Mouse (Mus musculus) thymus, adult 2 months (tissue): ENCODE results near the gene Stmnd1. TPM values are rescaled to one million over a fixed set of nuclear protein-coding genes. Genes with fewer than 3 reads are reported as not detected.

ENCODE experiments used
- DNase-seq: peaks from one replicate; pipeline ENCODE4 v3.0.0; 2021
- H3K27ac ChIP-seq: fragments of 200-500 bp; 2 replicates; pipeline ENCODE4 v1.5.1; 2012; ENCODE audit warnings: low read length, control low read depth; ENCODE audit not compliant: control insufficient read depth, insufficient read depth
- H3K27me3 ChIP-seq: fragments of 200-500 bp; 2 replicates; pipeline ENCODE4 v1.6.1; 2012; ENCODE audit warnings: mild to moderate bottlenecking, low read length, moderate library complexity, mixed read lengths; ENCODE audit not compliant: control insufficient read depth, insufficient read depth
- H3K36me3 ChIP-seq: fragments of 200-500 bp; 2 replicates; pipeline ENCODE4 v1.6.1; 2012; ENCODE audit warnings: mild to moderate bottlenecking, low read length, moderate library complexity; ENCODE audit not compliant: control insufficient read depth, insufficient read depth
- H3K4me1 ChIP-seq: fragments of 200-500 bp; replicated peaks from 2 replicates; pipeline ENCODE4 v1.6.1; 2012; ENCODE audit warnings: low read length; ENCODE audit not compliant: control insufficient read depth, insufficient read depth
- H3K4me3 ChIP-seq: fragments of 200-500 bp; 2 replicates; pipeline ENCODE4 v1.5.1; 2012; ENCODE audit warnings: mild to moderate bottlenecking, low read length, control low read depth, moderate library complexity; ENCODE audit not compliant: control insufficient read depth, insufficient read depth
- CTCF ChIP-seq: fragments of 200-500 bp; IDR thresholded peaks from 2 replicates; pipeline ENCODE4 v1.5.1; 2012; ENCODE audit warnings: mild to moderate bottlenecking, control low read depth, low read length, moderate library complexity, borderline replicate concordance; ENCODE audit not compliant: control insufficient read depth, poor library complexity, insufficient read depth; ENCODE audit errors: extremely low read depth
- POLR2A ChIP-seq: fragments of 200-500 bp; IDR thresholded peaks from 2 replicates; pipeline ENCODE4 v1.6.1; 2012; ENCODE audit warnings: mild to moderate bottlenecking, low read length, control low read depth, moderate library complexity; ENCODE audit not compliant: control insufficient read depth, poor library complexity, insufficient read depth; ENCODE audit errors: extremely low read depth
- WGBS: fragments of 180-500 bp; shearing (Covaris S2); methylation state at CpG from one replicate; pipeline ENCODE4 v1.1.7; 2018; 5-methylcytosine and 5-hydroxymethylcytosine counted together
- polyA plus RNA-seq: library from polyadenylated mRNA; depleted of rRNA; stranded (reverse); fragments of >200 nt; gene quantifications from 2 replicates; pipeline ENCODE4 v1.2.3, GENCODE M21; 2012

Stmnd1 gene
- polyA plus RNA-seq, 1 experiment: not detected

DNA sequence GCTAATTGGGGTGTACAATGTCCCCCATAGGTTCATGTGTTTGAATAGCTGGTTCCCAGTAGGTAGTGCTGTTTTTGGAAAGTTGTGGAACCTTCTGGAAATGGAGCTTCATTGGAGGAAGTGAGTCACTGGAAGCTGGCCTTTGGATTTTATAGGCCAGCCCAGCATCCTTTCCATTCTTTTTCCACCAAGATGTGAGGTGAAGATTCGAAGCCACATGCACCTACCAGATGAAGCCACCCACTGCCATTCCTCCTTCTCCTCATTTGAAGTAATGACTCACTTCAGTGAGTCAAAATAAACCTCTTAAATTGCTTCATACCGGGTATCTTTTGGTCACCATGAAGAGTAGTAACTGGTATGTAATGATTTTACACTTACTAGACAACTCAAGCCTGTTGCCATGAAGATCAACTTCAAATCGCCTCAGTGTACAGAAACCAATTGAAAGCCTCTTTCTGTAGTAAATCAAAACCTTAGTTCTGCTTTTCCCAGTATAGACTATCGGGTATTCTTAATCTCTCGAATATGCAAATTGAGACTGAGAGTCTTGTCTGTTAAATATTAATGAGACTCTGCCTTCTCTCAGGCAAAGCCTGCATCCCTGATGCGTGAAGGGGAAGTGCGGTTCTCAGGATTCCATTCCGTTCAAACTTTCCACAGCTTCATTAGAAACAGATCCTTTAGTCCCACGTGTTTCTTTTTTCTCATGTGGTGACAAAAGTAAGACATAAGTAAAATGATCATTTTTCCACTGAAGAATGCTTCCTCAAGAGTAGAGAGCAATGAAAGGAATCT lies 31.9 kb upstream of the Stmnd1 start:
- Histone ChIP-seq H3K36me3 (no peaks in the 10 kb centered on the region), H3K27ac (no peak overlapping the region), H3K27me3 (no peaks in the 10 kb centered on the region), H3K4me1 (peaks cover under 1% of the 10 kb centered on the region; the same call in 1 of the 2 replicates), H3K4me3 (no peak overlapping the region)
- 78% methylated on average over 9 of the region's 9 CpGs for WGBS
- DNase-seq: no peak
- TF ChIP-seq POLR2A (no peak), CTCF (no peak)

DNA sequence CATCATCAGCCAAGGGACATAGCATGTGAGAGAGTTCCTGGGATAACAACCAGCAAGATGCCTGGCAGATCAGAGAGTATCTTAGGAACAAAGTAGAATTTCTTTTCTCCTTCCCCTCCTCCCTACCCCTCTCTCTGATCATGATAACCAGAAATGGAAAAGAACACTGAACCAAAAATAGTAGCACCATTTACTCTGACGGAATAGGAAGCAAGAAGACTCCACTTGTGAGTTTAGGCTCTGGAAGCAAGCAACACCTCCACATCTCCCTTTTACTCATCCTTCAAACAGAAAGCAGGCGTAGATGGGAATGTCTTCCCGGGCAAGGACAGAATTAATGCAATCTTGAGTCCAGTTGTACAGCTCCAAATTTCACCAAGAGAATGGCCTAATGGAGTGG lies 19.8 kb upstream of the Stmnd1 start:
- no peak overlapping the region for H3K27ac ChIP-seq
- TF ChIP-seq POLR2A (no peak), CTCF (no peak)
- WGBS: 95% methylated on average over 3 of the region's 3 CpGs
- no peak overlapping the region for H3K4me3 ChIP-seq
- DNase-seq: no peak
- H3K27me3 ChIP-seq: no peaks in the 10 kb centered on the region
- no peaks in the 10 kb centered on the region for H3K36me3 ChIP-seq
- peaks cover 8% of the 10 kb centered on the region for H3K4me1 ChIP-seq

DNA sequence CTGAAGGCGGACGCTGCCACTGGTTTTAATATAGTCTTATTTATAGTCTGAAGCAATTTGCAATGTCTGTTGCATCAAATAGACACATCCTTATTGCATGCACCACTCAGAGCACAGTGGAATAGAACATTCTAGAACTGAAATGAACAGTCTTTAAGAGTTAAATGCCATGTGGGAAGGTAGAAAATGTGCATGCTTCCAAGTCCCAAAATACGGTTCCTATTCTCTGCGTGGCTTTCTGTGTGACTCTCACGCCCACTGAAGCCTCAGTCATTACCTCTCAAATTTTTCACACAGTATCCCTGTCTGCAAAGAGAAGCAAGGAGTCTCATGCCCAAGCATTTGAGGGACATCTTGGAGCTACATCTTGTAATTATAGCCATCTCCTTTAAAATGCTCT lies 19.4 kb upstream of the Stmnd1 start:
- Histone ChIP-seq H3K4me1 (peaks cover 8% of the 10 kb centered on the region), H3K27ac (no peak overlapping the region), H3K36me3 (no peaks in the 10 kb centered on the region), H3K27me3 (no peaks in the 10 kb centered on the region), H3K4me3 (no peak overlapping the region)
- TF ChIP-seq CTCF (no peak), POLR2A (no peak)
- 98% methylated on average over 5 of the region's 5 CpGs for WGBS
- no peak for DNase-seq

DNA sequence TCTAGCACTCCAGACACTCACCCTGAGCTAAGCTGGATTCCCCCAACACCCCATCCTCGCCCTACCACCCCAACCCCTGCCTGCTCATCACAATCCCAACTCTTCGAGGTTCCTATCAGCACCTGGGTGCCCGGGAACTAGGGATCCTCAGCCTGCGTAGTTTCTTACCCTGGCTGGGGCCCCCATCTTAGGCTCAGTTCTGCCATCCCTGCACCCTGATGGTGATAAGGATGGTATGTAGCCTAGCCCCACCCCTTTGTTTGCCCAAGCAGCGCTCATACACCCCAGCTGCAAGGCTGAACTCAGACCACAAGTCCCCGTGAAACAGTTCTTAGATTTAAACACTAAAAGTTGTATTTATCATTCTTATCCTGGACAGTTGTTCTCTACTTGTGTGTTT lies 17.9 kb upstream of the Stmnd1 start:
- 61% methylated on average over 6 of the region's 6 CpGs for WGBS
- H3K4me1 ChIP-seq: peaks cover 8% of the 10 kb centered on the region
- no peak overlapping the region; the same call in 1 of the 2 replicates for H3K27ac ChIP-seq
- H3K4me3 ChIP-seq: no peak overlapping the region
- DNase-seq: no peak
- H3K27me3 ChIP-seq: no peaks in the 10 kb centered on the region
- TF ChIP-seq POLR2A (no peak), CTCF (no peak)
- no peaks in the 10 kb centered on the region for H3K36me3 ChIP-seq

DNA sequence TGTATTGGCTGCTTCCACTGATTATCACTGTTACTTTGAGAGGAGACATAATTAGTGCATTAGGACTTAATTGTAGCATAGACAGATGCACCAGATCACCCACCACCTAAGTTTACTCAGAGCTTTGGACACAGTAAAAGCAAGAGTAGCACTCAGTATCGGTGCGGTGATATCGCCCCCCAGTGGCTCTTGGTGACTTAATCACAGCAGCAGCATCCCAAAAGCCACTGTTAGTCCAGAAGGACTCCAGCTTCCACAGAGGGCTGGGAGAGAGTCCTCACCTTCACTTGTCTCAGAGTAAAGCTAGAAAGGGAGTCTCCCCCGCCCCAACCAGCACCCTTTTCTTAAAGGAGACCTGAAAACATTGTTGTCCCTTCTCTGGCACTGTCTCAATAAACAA lies 15.7 kb upstream of the Stmnd1 start:
- H3K36me3 ChIP-seq: no peaks in the 10 kb centered on the region
- no peak overlapping the region for H3K27ac ChIP-seq
- H3K4me1 ChIP-seq: peaks cover 8% of the 10 kb centered on the region
- no peaks in the 10 kb centered on the region for H3K27me3 ChIP-seq
- TF ChIP-seq CTCF (no peak), POLR2A (no peak)
- DNase-seq: peak; percentile 29
- 14% methylated on average over 4 of the region's 4 CpGs for WGBS
- H3K4me3 ChIP-seq: no peak overlapping the region

DNA sequence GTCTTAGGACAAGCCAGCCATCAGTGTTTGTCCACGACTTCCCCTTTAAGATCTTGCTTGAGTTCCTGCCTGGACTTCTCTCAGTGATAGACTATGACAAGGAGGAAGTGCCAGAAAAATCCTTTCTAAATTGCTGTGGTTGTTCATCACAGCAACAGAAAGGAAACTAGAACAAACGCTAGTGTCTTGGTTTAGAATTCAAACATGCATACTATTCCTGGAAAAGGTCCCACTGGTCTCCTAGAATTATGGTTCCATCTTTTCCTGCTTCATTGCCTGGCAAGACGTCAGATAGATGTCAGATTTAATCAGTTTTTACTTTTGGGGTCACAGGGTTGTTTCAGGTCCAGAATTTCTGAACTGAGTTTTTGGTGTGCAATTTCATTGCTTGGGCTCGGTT lies 14.0 kb upstream of the Stmnd1 start:
- H3K27ac ChIP-seq: no peak overlapping the region
- peaks cover 8% of the 10 kb centered on the region for H3K4me1 ChIP-seq
- no peak for DNase-seq
- no peak for TF ChIP-seq CTCF
- no peak for TF ChIP-seq POLR2A
- 44% methylated on average over 4 of the region's 4 CpGs for WGBS
- no peaks in the 10 kb centered on the region for H3K27me3 ChIP-seq
- H3K36me3 ChIP-seq: no peaks in the 10 kb centered on the region
- no peak overlapping the region for H3K4me3 ChIP-seq

DNA sequence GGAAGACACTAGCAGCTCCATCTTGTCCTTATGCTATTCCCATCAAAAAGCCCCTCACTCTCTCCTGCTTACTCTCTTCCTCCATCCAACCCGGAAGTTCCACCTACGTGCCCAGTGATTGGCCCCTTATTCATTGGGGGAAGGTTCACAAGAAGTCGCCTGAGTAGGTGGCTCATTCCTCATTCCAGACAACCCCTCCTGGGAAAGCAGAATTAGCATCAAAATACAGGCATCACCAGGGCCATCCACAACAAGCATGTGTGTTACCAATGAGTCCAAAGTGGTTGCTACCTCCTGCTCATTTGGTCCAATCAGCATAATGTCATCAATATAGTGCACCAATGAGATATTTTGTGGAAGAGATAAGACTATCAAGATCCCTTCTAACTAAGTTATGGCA lies 12.3 kb upstream of the Stmnd1 start:
- no peaks in the 10 kb centered on the region for H3K27me3 ChIP-seq
- H3K36me3 ChIP-seq: no peaks in the 10 kb centered on the region
- 95% methylated on average over 3 of the region's 3 CpGs for WGBS
- H3K4me3 ChIP-seq: no peak overlapping the region
- no peak overlapping the region for H3K27ac ChIP-seq
- TF ChIP-seq CTCF: no peak
- TF ChIP-seq POLR2A: no peak
- H3K4me1 ChIP-seq: peaks cover under 1% of the 10 kb centered on the region; the same call in 1 of the 2 replicates
- no peak for DNase-seq
